Mouse (Mus musculus) Patski (cell line): ENCODE data around the gene Ptprn2. TPM values are rescaled to one million over a fixed set of nuclear protein-coding genes. Genes with fewer than 3 reads are reported as not detected.

Experiments used
- ATAC-seq: fragments of 100-300 bp; one replicate; pipeline ENCODE4 v1.8.0; 2021
- CTCF ChIA-PET: fragments of 350-600 bp; sonication (Branson Sonifier 250); formaldehyde crosslinking; loops from one replicate; lab custom pipeline; 2022; ENCODE audit warnings: inconsistent platforms; lab: Charles Lee
- POLR2A ChIA-PET: fragments of 350-600 bp; sonication (Branson Sonifier 250); formaldehyde crosslinking; loops from one replicate; lab custom pipeline; 2022; ENCODE audit warnings: antibody characterized with exemption, inconsistent platforms; lab: Charles Lee
- DNase-seq: peaks from one replicate; pipeline ENCODE4 v3.0.0-alpha.2; 2011; ENCODE audit warnings: low read depth, low spot score
- H3K27me3 ChIP-seq: fragments of 371-371 bp; one replicate; pipeline ENCODE4 v1.5.1; 2021
- CTCF ChIP-seq: fragments of 100-300 bp; IDR thresholded peaks from one replicate; pipeline ENCODE4 v1.5.1; 2021
- in situ Hi-C: fragments of 300-500 bp; cut with MboI; formaldehyde crosslinking; loops from 3 replicates; pipeline ENCODE4 v1.11.1; 2018; ENCODE audit warnings: low pct_unique_long_range_greater_than_20kb, mixed read lengths
- polyA plus RNA-seq: library from polyadenylated mRNA; unstranded; gene quantifications from one replicate; pipeline ENCODE4 v1.2.3, GENCODE M21; 2021

The Ptprn2 gene
- polyA plus RNA-seq, 1 experiment from 2014 or later: not detected

DNA sequence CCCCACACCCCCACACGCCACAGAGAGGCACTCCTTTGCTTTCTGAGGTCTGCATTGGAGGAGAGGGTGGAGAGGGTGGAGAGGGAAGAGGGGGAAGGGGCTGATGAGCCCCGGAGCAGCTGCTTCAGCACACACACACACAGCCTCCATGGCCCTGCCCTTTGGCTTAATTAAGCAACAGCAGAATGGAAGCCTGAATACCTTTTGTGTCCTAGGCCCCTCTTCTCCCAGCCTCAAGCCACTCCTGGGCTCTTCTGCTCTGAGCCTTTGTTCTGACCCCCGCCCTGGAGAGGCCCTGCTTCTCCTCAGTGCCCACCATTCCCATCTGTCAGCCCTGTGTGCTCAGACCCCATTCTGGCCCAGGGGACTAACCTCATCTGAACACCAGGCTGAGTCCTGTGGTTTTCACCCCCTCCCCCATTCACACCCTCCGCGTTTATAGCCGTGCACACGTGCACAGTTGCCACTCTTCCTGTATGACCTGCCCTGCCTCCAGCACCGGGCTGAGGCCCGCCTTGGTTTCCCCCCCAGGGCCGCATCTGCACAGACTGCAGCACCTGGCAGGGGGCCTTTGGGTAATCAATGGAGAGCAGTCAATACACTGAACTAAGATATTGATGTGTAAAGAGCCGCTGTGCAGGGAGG is 687.5 kb downstream of the Ptprn2 start:
- no peak for TF ChIP-seq CTCF
- POLR2A ChIA-PET: no interaction called here
- in situ Hi-C loops: no loop called here
- ATAC-seq (no peak), DNase-seq (no peak)
- H3K27me3 ChIP-seq: peaks cover 10% of the 10 kb centered on the region
- CTCF ChIA-PET: no interaction called here

DNA sequence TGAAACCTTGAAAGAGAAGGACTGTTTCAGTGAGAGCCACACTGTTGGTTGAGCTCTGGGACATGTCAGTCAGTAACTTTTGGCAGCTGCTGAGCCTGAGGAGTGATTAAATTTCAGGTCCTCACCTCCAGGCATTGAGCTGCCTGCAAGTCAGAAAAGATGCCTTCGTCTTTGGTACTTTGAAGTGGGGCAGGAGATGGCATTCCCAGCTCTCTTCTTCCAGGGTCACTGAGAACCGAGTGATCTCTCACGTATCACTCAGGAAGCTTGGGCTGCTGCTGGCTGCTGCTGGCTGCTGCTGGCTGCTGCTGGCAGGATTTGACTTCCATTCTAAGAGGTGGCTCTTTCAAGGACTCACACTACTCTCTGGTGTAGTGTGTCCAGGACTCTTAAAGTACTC is 688.7 kb downstream of the Ptprn2 start:
- in situ Hi-C loops: no loop called here
- DNase-seq: no peak
- ChIA-PET CTCF (no interaction called here), POLR2A (no interaction called here)
- H3K27me3 ChIP-seq: peaks cover 10% of the 10 kb centered on the region
- no peak for ATAC-seq
- no peak for TF ChIP-seq CTCF

- TF ChIP-seq CTCF: no peak
- H3K27me3 ChIP-seq: peaks cover 10% of the 10 kb centered on the region
- CTCF ChIA-PET: no interaction called here
- in situ Hi-C loops: no loop called here
- POLR2A ChIA-PET: no interaction called here
- ATAC-seq: no peak
- DNase-seq: no peak
Measured at GRCm38 (mm10) chr12:117175072-117175681, 689.7 kb downstream of the Ptprn2 start.

GRCm38 (mm10) chr12:117176259-117176823 is 690.8 kb downstream of the Ptprn2 start:
- TF ChIP-seq CTCF: no peak
- peaks cover 11% of the 10 kb centered on the region for H3K27me3 ChIP-seq
- DNase-seq (no peak), ATAC-seq (no peak)
- CTCF ChIA-PET: no interaction called here
- in situ Hi-C loops: no loop called here
- POLR2A ChIA-PET: no interaction called here

DNA sequence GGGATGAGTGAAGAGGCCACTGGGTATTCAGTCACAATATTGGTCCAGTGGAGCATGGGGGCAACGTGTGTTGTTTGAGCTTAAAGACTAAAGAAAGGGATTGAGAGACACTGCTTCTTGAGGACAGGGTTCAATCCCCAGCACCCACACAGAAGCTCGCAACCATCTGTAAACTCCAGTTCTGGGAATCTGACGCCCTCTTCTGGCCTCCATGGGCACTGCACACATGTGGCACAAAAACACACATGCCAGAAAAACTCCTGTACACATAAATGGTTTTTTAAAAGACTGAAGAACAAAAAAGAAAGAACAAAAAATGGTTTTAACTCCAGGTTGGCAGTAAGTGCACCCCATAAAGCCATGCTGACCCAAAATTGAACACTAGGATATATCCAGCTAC is 701.6 kb downstream of the Ptprn2 start:
- CTCF ChIA-PET: no interaction called here
- H3K27me3 ChIP-seq: no peaks in the 10 kb centered on the region
- in situ Hi-C loops: no loop called here
- no peak for TF ChIP-seq CTCF
- DNase-seq (no peak), ATAC-seq (no peak)
- POLR2A ChIA-PET: no interaction called here

- in situ Hi-C loops: no loop called here
- no peak for DNase-seq
- POLR2A ChIA-PET: no interaction called here
- TF ChIP-seq CTCF: no peak
- CTCF ChIA-PET: no interaction called here
- ATAC-seq: no peak
- H3K27me3 ChIP-seq: no peaks in the 10 kb centered on the region
Measured at GRCm38 (mm10) chr12:117192001-117192400, 706.5 kb downstream of the Ptprn2 start.

DNA sequence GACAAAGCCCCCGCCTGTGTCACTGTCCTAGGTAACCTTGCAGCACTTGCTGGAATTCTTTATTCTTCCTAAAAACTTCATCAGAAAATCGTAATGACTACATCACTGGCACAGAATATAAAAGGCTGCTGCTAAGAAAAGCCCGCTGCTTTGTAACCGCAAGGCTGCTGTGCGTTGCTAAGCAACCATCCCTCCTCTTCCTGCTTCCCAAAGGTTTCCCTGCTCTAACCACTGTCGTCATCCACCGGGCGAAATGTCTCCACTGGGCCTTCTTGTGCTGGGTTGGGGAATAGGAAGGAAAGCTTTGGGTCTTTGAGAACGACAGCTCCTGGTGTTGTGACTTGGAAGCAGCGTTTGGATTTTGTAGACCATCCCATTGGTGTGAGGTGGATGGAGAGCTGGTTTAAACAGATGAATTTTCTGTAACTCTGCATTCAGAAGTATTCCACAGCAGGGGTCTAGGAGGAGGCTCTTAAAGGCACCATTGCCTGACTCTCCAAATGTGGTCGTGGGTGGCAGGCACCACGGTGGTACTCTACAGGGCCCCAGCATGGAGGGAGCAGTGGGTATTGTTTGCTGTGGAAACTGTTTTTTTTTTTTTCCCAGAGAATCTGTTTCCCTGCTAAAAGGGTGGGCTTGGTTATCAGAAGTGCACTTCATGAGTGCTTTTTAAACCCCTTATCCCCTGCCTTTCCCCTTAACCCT is 711.4 kb downstream of the Ptprn2 start:
- peaks cover 5% of the 10 kb centered on the region for H3K27me3 ChIP-seq
- ChIA-PET POLR2A (no interaction called here), CTCF (no interaction called here)
- in situ Hi-C loops: no loop called here
- DNase-seq (no peak), ATAC-seq (no peak)
- TF ChIP-seq CTCF: no peak

- DNase-seq (no peak), ATAC-seq (no peak)
- H3K27me3 ChIP-seq: peaks cover 5% of the 10 kb centered on the region
- TF ChIP-seq CTCF: no peak
- ChIA-PET POLR2A (interaction anchor here (0.6 kb wide), 1 partner anchor 41 kb away, joined by 3 read pairs; no protein-coding TSS in a partner anchor), CTCF (no interaction called here)
- in situ Hi-C loops: no loop called here
Measured at GRCm38 (mm10) chr12:117198093-117198492, 712.6 kb downstream of the Ptprn2 start.

DNA sequence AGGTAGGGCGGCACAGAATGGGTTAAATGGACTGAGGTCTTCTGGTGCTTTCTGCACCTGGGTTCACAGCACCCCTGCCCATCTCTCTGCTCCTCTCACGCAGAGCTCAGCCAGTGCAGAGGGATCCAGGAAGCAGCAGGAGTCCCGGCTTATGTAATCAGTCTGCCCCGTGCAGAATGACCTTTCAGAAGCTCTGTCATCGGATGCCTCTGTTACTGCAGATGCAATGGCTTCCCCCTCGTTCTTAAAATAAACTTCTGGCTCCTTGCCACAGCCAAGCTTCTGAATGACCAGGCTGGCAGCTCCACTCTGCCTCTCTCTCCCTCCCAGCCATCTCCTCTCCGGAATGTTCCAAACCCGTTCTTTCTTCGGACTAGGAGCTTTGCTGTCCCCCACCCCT is 714.6 kb downstream of the Ptprn2 start:
- TF ChIP-seq CTCF: no peak
- ATAC-seq (no peak), DNase-seq (no peak)
- POLR2A ChIA-PET: no interaction called here
- H3K27me3 ChIP-seq: peaks cover 5% of the 10 kb centered on the region
- in situ Hi-C loops: no loop called here
- CTCF ChIA-PET: no interaction called here

- ATAC-seq (no peak), DNase-seq (no peak)
- in situ Hi-C loops: no loop called here
- no peak for TF ChIP-seq CTCF
- peaks cover 5% of the 10 kb centered on the region for H3K27me3 ChIP-seq
- ChIA-PET CTCF (no interaction called here), POLR2A (no interaction called here)
Measured at GRCm38 (mm10) chr12:117200590-117200989, 715.1 kb downstream of the Ptprn2 start.

- DNase-seq (no peak), ATAC-seq (no peak)
- no peak for TF ChIP-seq CTCF
- ChIA-PET POLR2A (no interaction called here), CTCF (no interaction called here)
- in situ Hi-C loops: no loop called here
- H3K27me3 ChIP-seq: peaks cover 5% of the 10 kb centered on the region
Measured at GRCm38 (mm10) chr12:117203506-117203905, 718.0 kb downstream of the Ptprn2 start.
